Mouse (Mus musculus) gastrocnemius, adult 2 months (tissue): ENCODE data around the gene Cd276. TPM values are rescaled to one million over a fixed set of nuclear protein-coding genes. Genes with fewer than 3 reads are reported as not detected.
"Not testable (repeated sequence)": the region's sequence is repeated elsewhere in the genome, so short reads cannot be mapped to it uniquely, and the experiment has no call there.

Experiments
- DNase-seq: peaks from one replicate; pipeline ENCODE4 v3.0.0; 2022
- H3K27ac ChIP-seq: fragments of 200-600 bp; 2 replicates; pipeline ENCODE4 v1.8.1; 2022; ENCODE audit warnings: mild to moderate bottlenecking
- H3K4me3 ChIP-seq: fragments of 200-600 bp; 2 replicates; pipeline ENCODE4 v1.8.1; 2022; ENCODE audit warnings: mild to moderate bottlenecking, moderate library complexity
- CTCF ChIP-seq: fragments of 200-600 bp; IDR thresholded peaks from 2 replicates; pipeline ENCODE4 v1.8.1; 2022; ENCODE audit warnings: antibody characterized with exemption, mild to moderate bottlenecking, moderate library complexity
- intact Hi-C: fragments of 180-260 bp; cut with DNase I; formaldehyde crosslinking; loops from one replicate; pipeline ENCODE4 v1.15.1; 2025
- long read RNA-seq, 2 experiments: library from polyadenylated mRNA; stranded (forward); transcript quantifications; one replicate each; pipeline ENCODE4 v2.0.0; 2021
- total RNA-seq, 2 experiments: library from RNA; stranded (reverse); gene quantifications; 2 replicates each; pipeline ENCODE4 v1.2.3; 2021

The Cd276 gene
- 10 to 100 TPM in 1 of 2 experiments, 1 to 10 TPM in 1; 9.2 to 10.2 TPM for total RNA-seq
- long read RNA-seq, experiment 1, transcript Cd276-202 (8 exons, 3,603 nt), result major isoform, 9 of 16 reads
- long read RNA-seq, experiment 1, partial matches to known transcripts, result 2 of 16 reads
- long read RNA-seq, experiment 1, other reads (novel, unspliced or antisense), result 5 of 16 reads
- long read RNA-seq, experiment 2, transcript Cd276-202 (8 exons, 3,603 nt), result major isoform, 8 of 12 reads
- long read RNA-seq, experiment 2, partial matches to known transcripts, result 0 of 12 reads
- long read RNA-seq, experiment 2, other reads (novel, unspliced or antisense), result 4 of 12 reads

DNA sequence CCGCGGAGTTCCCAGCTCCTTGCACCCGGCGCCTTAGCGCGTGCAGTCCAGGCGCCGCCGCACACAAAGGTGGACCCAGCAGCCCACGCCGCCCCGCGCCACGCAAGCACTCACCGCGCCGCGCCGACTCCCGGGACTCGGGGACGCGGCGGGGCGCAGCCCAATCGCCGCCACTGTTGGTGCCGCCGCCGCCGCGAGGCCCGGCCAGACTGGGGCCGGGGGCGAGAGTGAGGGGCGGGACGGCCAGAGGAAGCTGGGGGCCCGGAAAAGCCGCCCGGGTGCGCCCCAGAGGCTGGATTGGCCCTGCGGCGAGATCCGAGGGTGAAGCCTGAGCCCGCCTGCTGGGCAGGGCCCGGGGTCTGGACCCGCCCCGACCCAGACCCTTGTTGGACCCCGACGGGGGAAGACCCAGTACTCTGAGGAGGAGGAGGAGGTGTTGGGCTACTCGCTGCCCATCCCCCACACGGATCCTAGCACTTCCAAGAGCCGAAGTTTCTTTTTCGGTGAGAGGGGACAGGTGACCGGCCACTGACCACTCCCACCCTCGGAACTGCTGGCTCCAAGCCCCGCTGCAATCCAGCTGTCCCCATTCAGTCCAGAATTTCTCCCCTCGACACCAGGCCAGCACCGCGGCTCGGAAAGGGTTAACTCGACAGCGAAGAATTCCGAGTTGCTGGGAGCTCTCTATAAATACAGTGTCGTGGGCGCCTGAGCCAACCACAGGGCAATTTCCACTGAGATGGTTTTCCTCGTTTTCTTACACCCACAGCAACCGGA, at the start of gene Cd276:
Cd276 (minus strand) TSS at position 530 of the 777 bp plus-strand sequence.
- Histone ChIP-seq H3K27ac (peak within 1 kb of the TSS; percentile 93), H3K4me3 (peak within 1 kb of the TSS; percentile 90)
- peak; percentile 79 for DNase-seq
- TF ChIP-seq CTCF, result no peak
- intact Hi-C loops, result no loop called here

DNA sequence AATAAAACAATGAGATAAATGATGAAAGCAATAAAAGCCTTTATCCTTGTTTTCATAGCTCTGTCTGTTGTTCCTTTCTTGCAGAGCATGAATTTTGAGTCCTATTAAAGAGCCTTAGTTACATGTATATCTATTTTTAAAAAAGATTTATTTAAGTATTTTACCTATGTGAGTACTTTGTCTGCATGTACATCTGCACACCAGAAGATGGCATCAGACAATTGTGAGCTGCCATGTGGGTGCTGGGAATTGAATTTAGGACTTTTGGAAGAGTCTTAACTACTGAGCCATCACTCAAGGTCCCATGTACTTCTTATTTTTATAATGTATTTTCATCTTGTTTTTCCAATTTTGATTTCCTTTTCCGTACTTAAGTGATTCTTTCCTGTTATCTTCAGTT, 40.1 kb upstream of the Cd276 start:
- peak; percentile 33; the same call in 1 of the 2 replicates for TF ChIP-seq CTCF
- intact Hi-C loops, result no loop called here
- Histone ChIP-seq H3K27ac (no peak overlapping the region), H3K4me3 (no peak overlapping the region)
- DNase-seq, result no peak

DNA sequence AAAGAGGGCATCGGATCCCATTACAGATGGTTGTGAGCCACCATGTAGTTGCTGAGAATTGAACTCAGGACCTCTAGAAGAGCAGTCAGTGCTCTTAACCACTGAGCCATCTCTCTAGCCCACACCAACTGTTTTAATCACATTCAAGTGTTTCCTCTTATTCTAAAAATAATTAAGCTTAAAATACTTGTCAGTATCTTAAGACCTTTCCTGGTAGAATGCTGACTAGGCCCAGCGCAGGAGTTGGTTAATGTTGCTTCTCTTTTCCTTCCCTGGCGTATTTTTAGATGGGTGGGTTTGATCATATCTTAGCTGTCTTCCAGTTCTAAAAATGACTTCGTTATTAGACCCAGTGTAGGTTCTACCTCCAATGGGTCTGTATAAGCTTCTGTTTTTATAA, 33.4 kb upstream of the Cd276 start:
- Histone ChIP-seq H3K4me3 (peak overlapping the region; percentile 6; the same call in 1 of the 2 replicates), H3K27ac (peak overlapping the region; percentile 44)
- intact Hi-C loops, result no loop called here
- no peak for TF ChIP-seq CTCF
- DNase-seq, result no peak

DNA sequence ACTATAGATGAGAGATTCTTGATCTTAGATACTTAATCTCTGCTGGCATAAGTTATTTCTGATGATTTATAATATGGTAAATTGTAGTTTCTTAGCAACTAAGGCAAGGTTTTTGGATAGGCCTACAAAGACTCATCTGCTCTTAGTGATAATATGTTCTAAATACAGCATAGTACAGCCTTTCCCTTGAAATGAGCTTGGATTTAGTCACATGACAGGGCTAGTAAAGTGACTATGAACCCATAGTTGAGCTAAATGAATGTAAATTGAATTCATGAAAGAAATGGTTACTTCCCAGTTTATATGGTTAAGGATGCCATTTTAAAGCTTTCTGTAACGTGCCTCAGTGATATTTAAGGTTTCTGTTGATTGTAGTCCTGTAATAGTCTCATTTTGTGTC, 29.1 kb upstream of the Cd276 start:
- no peak for DNase-seq
- Histone ChIP-seq H3K27ac (peak overlapping the region; percentile 98), H3K4me3 (peak overlapping the region; percentile 99)
- intact Hi-C loops, result loop anchor here (5.0 kb wide), 1 partner anchor 33 kb away; no protein-coding TSS in a partner anchor
- no peak for TF ChIP-seq CTCF

DNA sequence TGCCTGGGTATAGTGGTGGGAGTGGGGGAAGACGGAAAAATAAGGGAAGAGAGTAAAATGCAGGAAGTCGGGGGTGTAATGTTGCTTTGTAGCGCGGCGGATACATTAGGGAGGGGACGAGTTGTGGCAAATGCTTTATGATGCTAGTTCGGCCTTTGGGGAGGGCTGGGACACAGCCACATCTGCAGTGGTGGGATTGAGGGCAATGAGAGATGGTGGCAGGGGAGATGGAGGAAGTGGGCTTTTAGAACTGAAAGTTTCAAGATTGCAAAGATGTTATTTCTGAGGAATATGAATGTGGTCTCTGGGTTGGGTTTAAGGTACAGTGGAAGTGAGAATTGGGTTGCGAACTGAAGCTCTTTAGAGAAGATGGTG, 28.0 kb upstream of the Cd276 start:
- H3K4me3 ChIP-seq, result peak overlapping the region; percentile 99
- TF ChIP-seq CTCF, result no peak
- H3K27ac ChIP-seq, result peak overlapping the region; percentile 98
- intact Hi-C loops, result loop anchor here (5.0 kb wide), 1 partner anchor 34 kb away; no protein-coding TSS in a partner anchor
- DNase-seq, result no peak

DNA sequence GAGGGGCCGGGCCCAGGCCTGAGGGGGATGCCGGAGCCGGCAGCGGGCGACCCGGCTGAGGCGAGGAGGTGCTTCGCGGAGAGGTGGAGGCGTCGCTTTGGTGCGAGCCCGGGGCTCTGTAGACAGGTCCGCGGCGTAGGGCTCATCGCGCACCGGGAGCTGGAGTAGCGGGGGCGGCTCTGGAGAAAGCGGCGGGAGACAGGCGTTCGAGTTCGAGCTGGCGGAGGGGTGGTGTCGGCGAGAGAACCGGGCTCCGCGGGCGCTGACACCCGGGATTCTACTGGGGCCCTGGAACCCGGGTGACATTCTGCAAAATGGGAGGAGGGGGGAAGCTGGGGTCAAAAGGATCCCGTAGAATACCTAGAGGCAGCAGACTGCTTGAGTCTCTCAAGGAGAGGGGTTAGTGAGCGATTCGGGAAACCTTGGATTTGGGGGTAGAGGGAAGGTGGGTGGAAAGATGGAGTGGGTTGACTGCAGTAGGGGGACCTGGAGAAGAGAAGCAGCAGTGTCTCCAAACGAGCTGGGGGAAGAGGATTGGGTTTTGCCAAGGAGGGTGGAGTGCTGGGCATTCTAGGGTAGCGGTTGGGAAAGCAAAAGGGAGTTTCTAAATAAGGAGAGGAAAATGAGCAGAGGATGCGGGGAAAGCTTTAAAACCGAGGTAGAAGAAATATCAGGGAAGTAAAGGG, 27.5 kb upstream of the Cd276 start:
- Histone ChIP-seq H3K27ac (peak overlapping the region; percentile 98), H3K4me3 (peak overlapping the region; percentile 99)
- intact Hi-C loops, result loop anchor here (5.0 kb wide), 1 partner anchor 35 kb away; no protein-coding TSS in a partner anchor
- DNase-seq, result peak; percentile 53
- TF ChIP-seq CTCF, result no peak

DNA sequence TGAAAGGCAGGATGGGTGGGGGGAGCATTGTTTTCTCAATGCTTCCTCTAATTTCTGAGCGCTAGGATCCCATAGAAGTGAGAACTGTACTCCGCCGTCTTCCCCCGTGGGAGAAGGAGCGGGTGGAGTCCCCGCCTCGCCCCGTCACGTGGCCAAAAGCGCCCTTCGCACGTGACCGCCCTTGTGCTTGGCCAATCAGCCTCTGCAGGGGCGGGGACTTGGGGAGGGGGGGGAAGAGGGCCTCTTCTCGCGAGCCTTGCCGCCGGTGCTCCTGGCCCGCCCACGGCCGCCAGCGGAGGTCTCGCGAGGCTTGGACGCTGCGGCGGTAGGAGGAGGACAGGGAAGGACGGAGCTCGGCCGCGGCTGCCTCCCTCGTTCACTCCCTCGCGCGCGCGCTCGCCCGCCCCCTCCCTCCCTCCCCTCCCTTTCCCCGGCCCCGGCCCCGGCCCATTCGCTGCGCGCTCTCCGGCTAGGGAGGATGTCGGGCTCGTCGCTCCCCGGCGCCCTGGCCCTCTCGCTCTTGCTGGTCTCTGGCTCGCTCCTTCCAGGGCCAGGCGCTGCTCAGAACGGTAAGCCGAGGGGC, 26.8 kb upstream of the Cd276 start, which contains the start of gene Nptn:
Nptn (plus strand) TSS at position 283 of the 583 bp plus-strand sequence.
- H3K4me3 ChIP-seq, result peak within 1 kb of the TSS; percentile 99
- intact Hi-C loops, result loop anchor here (5.0 kb wide), 1 partner anchor 35 kb away; no protein-coding TSS in a partner anchor
- TF ChIP-seq CTCF, result no peak
- DNase-seq, result peak; percentile 99
- H3K27ac ChIP-seq, result peak within 1 kb of the TSS; percentile 98

DNA sequence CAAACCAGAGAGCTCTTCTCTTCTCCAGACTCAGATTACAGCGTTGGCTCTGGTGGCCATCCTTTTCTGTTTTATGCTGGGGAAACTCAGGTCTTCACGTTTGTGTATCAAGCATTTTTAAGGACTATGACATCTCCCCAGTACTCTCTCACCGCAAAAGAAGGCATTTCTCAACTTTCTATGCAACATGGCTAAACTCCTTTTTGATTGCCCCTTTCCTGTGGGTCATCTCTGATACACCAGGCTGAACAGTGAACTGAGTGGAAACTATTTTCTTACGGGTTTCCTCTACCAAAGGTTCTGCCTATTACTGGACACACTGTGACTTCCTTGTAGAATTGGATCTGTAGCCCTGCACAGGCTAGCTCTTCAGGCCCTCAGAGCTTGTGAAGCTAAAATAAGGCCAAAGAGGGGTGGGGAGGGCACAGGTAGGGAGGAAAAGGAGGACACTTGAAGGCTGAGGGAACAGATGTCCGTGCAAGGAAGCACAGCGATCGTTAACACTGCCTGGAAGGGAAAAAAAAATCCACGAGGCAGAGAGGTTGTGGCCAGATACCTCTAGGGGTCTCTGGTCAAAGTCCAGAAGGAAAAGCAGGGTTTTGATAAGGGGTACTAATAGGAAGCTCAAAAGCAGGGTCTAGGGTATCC, 26.2 kb upstream of the Cd276 start:
- TF ChIP-seq CTCF, result no peak
- Histone ChIP-seq H3K27ac (peak overlapping the region; percentile 98), H3K4me3 (peak overlapping the region; percentile 99)
- DNase-seq, result no peak
- intact Hi-C loops, result loop anchor here (5.0 kb wide), 1 partner anchor 36 kb away; no protein-coding TSS in a partner anchor

DNA sequence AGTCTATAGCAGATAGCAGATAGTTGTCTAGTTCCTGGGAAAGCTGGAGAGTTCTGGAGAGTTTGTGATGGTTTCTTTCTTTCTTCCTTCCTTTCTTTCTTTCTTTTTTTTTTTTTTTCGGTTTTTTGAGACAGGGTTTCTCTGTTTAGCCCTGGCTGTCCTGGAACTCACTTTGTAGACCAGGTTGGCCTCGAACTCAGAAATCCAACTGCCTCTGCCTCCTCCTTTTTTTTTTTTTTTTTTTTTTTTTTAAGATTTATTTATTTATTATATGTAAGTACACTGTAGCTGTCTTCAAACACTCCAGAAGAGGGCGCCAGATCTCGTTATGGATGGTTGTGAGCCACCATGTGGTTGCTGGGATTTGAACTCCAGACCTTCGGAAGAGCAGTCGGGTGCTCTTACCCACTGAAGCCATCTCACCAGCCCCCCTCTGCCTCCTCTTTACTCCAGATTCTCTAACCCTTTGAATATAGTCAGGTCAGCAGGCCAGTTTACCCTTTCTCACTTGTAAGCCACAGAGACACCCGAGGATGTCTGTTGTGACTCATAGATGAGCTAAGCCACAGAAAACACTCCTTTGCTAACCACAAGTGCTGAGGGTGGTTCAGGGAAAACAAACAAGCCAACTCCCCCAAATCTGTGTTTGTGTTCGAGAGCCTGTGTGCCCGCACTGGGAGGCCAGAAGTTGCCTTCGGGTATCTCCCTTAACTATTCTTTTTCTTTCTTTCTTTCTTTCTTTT, 25.4 kb upstream of the Cd276 start:
- DNase-seq, H3K4me3 ChIP-seq: not testable (repeated sequence)
- intact Hi-C loops, result loop anchor here (5.0 kb wide), 1 partner anchor 37 kb away; no protein-coding TSS in a partner anchor
- H3K27ac ChIP-seq, result peak overlapping the region; percentile 98
- TF ChIP-seq CTCF, result peak; percentile 12; the same call in 1 of the 2 replicates

DNA sequence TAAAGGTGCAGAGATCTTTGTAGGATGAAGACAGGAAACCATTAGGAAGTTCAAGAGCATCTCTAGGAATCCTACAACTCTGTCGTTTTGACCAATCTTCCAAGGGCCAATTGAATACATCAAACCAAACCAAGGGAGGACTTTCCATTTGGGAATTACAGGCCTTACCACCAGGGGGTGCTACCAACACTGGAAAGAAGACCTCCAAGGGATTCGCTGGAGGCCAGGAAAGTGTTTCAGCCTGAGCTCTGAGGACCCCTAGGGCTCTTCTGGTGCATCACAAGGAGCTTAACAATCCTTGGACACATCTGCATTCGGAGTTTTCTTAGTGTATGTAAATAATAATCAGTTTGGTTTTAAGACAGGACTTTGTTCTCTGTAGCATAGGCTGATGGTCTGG, 23.4 kb upstream of the Cd276 start:
- no peak overlapping the region for H3K4me3 ChIP-seq

DNA sequence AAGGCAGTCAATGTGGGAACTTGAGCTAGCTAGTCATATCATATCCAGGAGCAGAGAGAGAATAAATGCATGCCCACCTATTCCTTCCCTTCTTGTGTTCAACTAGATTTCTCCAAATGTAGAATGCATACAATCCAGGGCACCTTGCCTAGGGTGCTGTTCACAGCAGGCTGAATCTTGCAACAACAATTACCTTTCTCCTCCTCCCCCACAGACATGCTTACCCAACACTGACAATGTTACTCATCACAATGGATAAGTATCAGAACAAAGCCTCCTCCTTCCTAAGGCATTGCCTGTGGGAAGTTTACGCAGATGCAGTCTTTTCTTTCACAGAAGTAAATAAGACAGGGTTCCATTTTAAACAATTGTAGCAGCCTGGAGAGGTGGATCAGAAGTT, 15.8 kb upstream of the Cd276 start:
- intact Hi-C loops, result no loop called here
- no peak for DNase-seq
- H3K27ac ChIP-seq, result no peak overlapping the region
- no peak overlapping the region for H3K4me3 ChIP-seq
- no peak for TF ChIP-seq CTCF

More for the DNA sequence above, 23.4 kb upstream of the Cd276 start:
- no peak; the same call in 1 of the 2 replicates for TF ChIP-seq CTCF
- intact Hi-C loops, result loop anchor here (1.0 to 5.0 kb wide), 3 partner anchors 38 to 294 kb away; no protein-coding TSS in a partner anchor
- peak; percentile 88 for DNase-seq
- H3K27ac ChIP-seq, result no peak overlapping the region
